8 mouse cellular contexts compared by ENCODE assay signal in the genomic region with DNA sequence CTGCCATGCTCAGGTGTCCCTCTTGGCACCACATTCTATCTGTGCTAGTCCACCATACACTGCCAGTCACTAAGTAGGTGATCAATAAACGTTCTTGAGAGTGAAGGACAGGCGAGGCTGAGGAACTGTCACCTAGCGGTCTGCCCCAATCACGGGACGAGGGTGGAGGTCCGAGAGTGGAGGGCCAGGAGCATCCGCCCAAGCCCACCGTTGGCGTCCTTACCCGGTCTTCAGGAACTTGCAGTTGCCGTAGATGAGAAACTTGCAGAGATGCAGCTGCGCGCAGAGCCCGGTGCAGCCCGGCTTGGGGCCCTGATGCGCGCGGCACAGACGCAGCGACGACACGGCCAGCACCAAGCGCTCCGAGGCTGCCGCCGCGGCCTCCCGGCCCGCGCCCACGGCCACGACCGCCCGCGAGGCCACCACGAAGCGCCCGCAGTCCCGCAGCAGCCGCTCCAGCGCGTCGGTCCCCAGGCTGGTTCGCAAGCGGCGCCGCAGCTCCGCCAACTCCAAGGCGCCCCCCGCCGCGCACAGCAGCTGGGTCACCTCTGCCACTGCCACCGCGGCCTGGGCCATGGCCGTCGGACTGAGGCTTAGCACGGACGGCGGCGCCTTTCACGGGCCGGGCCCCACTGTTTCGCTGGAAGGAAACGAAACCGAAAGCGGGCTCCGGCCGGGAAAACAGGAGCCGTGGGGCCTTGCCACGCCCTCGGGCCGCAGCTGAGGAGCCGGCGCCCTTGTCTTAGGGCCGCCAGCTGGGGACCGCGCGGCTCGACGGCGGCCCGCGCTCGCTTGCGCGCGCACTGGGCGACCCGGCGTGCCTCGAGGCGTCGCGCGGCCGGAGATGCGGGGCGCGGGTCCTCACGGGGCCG. TPM values are rescaled to one million over a fixed set of nuclear protein-coding genes. Genes with fewer than 3 reads are reported as not detected.
DNase-seq lines count a peak whose midpoint lies in the region; ATAC-seq lines count a peak whose summit lies in the region.

A gene (minus strand): TSS at position 766 of the 872 bp plus-strand sequence.

- no peaks in the 10 kb centered on the region for H3K36me3 ChIP-seq in hindbrain, embryonic 10.5 days

- ATAC-seq in frontal cortex, adult (ENCODE audit: low TSS enrichment): peak; percentile 72

- peak within 1 kb of the TSS; percentile 84 for H3K27ac ChIP-seq in hindbrain, embryonic 10.5 days

- peak within 1 kb of the TSS; percentile 65 for H3K4me3 ChIP-seq in hindbrain, embryonic 10.5 days

- peaks cover 10% of the 10 kb centered on the region for H3K4me1 ChIP-seq in hindbrain, embryonic 10.5 days (replicated peaks)

- H3K9me3 ChIP-seq in hindbrain, embryonic 10.5 days: peaks cover 9% of the 10 kb centered on the region

- WGBS in hindbrain, embryonic 10.5 days: 4% methylated on average over 101 of the region's 101 CpGs

- DNase-seq in NIH3T3 (ENCODE audit: low read depth): peak; percentile 84
- DNase-seq in cerebellum, adult 9-11 months: peak; percentile 45
- peak; percentile 58 for DNase-seq in hindbrain, embryonic 10.5 days (ENCODE audit: low spot score)
- peak; percentile 36 to 57 for DNase-seq in layer of hippocampus, postnatal 14 days (ENCODE audit: low spot score in 2 of 2)
- peak; percentile 88 for DNase-seq in lung, postnatal 14 days
- DNase-seq in ovary, postnatal 14 days (ENCODE audit: low spot score): peak; percentile 62
- DNase-seq in thymus, postnatal 14 days: peak; percentile 65

- H3K27me3 ChIP-seq in hindbrain, embryonic 10.5 days (ENCODE audit: insufficient read depth, poor library complexity, severe bottlenecking): peaks cover 61% of the 10 kb centered on the region

RNA-seq across cellular contexts. Expression of the gene that starts here (rescaled TPM):
- 1.6 and 2.1 TPM in 2 replicates for polyA plus RNA-seq in hindbrain, embryonic 10.5 days (2016; fragmentation: Nextera tagmentation; extraction: Ambion mirVana)
- total RNA-seq in layer of hippocampus, postnatal 14 days (2021): 1 to 10 TPM; 4.9 to 5.5 TPM

Comparison
In these comparisons a context has a peak if more than half of its experiments do, and no peak if none do; other contexts are left out.
1. Peak in every context shown above with its lines: DNase-seq, ATAC-seq, H3K4me3 ChIP-seq and H3K27ac ChIP-seq.